Mouse (Mus musculus) limb, embryonic 11.5 days (tissue): ENCODE results near the gene Lats2. TPM values are rescaled to one million over a fixed set of nuclear protein-coding genes. Genes with fewer than 3 reads are reported as not detected.

ENCODE experiments used
- ATAC-seq: fragments of 200-750 bp; cut with Nextera tagmentation; 2 replicates; pipeline ENCODE4 v1.8.0; 2017; ENCODE audit warnings: low read depth; ENCODE audit not compliant: insufficient number of reproducible peaks, low FRiP score, low TSS enrichment
- DNase-seq: peaks from one replicate; pipeline ENCODE4 v3.0.0-alpha.2; 2015; ENCODE audit warnings: low spot score
- H3K27ac ChIP-seq: fragments of 300-500 bp; sonication (generic); replicated peaks from 2 replicates; pipeline ENCODE4 v1.5.1; 2014; ENCODE audit warnings: low read depth, mild to moderate bottlenecking, low read length
- H3K27me3 ChIP-seq: fragments of 300-500 bp; sonication (generic); 2 replicates; pipeline ENCODE4 v1.6.1; 2014; ENCODE audit warnings: mild to moderate bottlenecking, low read length, mixed read lengths; ENCODE audit not compliant: control insufficient read depth, insufficient read depth
- H3K36me3 ChIP-seq: fragments of 300-500 bp; sonication (generic); 2 replicates; pipeline ENCODE4 v1.6.1; 2014; ENCODE audit warnings: mild to moderate bottlenecking, low read length, moderate library complexity, mixed read lengths; ENCODE audit not compliant: control insufficient read depth, insufficient read depth
- H3K4me1 ChIP-seq: fragments of 300-500 bp; sonication (generic); 2 replicates; pipeline ENCODE4 v1.6.1; 2014; ENCODE audit warnings: low read length, mixed read lengths; ENCODE audit not compliant: control insufficient read depth, insufficient read depth
- H3K4me2 ChIP-seq: fragments of 300-500 bp; sonication (generic); 2 replicates; pipeline ENCODE4 v1.6.1; 2014; ENCODE audit warnings: low read depth, mild to moderate bottlenecking, moderate library complexity; ENCODE audit not compliant: severe bottlenecking
- H3K4me3 ChIP-seq: fragments of 300-500 bp; sonication (generic); 2 replicates; pipeline ENCODE4 v1.5.1; 2014; ENCODE audit warnings: low read depth, low read length
- H3K9ac ChIP-seq: fragments of 300-500 bp; sonication (generic); 2 replicates; pipeline ENCODE4 v1.6.1; 2014; ENCODE audit warnings: mild to moderate bottlenecking, low read length
- H3K9me3 ChIP-seq: fragments of 300-500 bp; sonication (generic); 2 replicates; pipeline ENCODE4 v1.6.1; 2016; ENCODE audit warnings: low read length; ENCODE audit not compliant: control insufficient read depth
- WGBS: fragments of 180-500 bp; shearing (Covaris S2); extraction: QIAGEN DNeasy Blood & Tissue Kit; methylation state at CpG from one replicate; pipeline ENCODE4 v1.1.7; 2014; 5-methylcytosine and 5-hydroxymethylcytosine counted together
- polyA plus RNA-seq: library from polyadenylated mRNA; unstranded; fragments of >200 nt; fragmentation: Nextera tagmentation; extraction: Ambion mirVana; gene quantifications from 2 replicates; pipeline ENCODE4 v1.2.1, GENCODE M21; 2014

Gene Lats2
- polyA plus RNA-seq, 1 experiment from 2014 or later = 19.4 TPM

DNA sequence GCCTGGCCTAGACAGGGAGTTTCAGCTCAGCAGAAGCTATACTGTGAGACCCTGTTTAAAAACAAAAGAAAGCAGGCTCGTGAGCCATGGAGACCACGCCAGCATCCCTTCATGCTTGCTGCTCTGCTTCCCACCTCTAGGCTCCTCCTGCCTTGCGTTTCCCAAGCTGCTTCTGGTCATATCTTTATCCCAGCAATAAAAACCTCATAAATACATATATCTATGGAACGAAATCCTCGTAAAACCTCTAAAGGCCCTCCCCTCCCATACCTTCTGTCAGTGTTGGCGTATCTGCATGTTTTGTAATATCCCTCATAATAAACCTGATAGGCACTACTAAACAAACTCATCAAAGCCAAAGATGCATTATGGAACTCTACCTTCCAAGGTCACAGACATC is 71.5 kb downstream of the Lats2 start:
- Histone ChIP-seq H3K4me2 (no peak overlapping the region), H3K36me3 (peaks cover 4% of the 10 kb centered on the region), H3K4me3 (no peak overlapping the region), H3K27ac (no peak overlapping the region), H3K9me3 (no peaks in the 10 kb centered on the region), H3K27me3 (no peaks in the 10 kb centered on the region), H3K9ac (no peak overlapping the region), H3K4me1 (no peaks in the 10 kb centered on the region)
- DNase-seq (no peak), ATAC-seq (no peak)
- WGBS = 88% methylated on average over 6 of the region's 6 CpGs

DNA sequence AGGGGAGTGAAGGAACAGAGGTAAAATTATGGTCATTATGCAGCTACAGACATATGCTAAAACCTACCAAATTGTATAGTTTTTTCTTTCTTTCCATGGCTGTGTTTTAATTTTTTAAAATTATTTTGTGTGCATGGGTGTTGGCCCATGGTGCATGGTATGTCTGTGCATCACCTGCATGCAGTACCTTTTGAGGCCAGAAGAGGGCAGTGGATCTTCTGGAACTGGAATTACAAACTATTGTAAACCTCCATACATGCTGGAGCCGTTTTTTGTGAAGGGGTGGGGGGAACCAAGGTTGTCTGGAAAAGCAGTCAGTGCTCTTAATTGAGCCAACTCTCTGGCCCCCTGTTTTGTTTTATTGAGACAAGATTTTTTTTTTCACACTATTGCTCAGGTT is 73.6 kb downstream of the Lats2 start:
- ATAC-seq = no peak
- H3K4me1 ChIP-seq = no peaks in the 10 kb centered on the region
- no peaks in the 10 kb centered on the region for H3K9me3 ChIP-seq
- WGBS = 3% methylated on average over 1 of the region's 1 CpGs
- no peak overlapping the region for H3K4me3 ChIP-seq
- H3K36me3 ChIP-seq = 0 out of 2 replicates have a peak, but pooled peaks cover 3% of the 10 kb centered on the region
- DNase-seq = peak; percentile 63
- no peak overlapping the region for H3K9ac ChIP-seq
- H3K4me2 ChIP-seq = no peak overlapping the region
- H3K27me3 ChIP-seq = no peaks in the 10 kb centered on the region
- H3K27ac ChIP-seq = no peak overlapping the region

DNA sequence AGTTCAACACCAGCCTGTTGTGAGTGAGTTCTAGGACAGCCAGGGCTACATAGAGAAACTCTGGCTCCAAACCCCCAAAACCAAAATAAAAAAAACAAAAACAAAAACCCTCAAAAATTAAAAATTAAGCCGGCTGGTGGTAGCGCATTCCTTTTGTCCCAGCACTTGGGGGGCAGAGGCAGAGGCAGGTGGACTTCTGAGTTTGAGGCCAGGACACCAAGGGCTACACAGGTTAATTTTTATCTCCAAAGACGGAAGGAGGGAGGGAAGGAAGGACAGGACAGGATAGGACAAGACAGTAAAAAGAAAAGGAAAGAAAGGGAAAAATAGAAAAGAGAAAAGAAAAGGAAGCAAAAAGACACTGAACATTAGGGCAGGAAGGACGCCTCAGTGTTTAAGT is 75.4 kb downstream of the Lats2 start:
- DNase-seq = no peak
- H3K27ac ChIP-seq = no peak overlapping the region
- no peaks in the 10 kb centered on the region for H3K4me1 ChIP-seq
- no peak overlapping the region for H3K9ac ChIP-seq
- no peaks in the 10 kb centered on the region for H3K36me3 ChIP-seq
- no peak for ATAC-seq
- H3K4me2 ChIP-seq = no peak overlapping the region
- 86% methylated on average over 4 of the region's 4 CpGs for WGBS
- H3K27me3 ChIP-seq = no peaks in the 10 kb centered on the region
- no peak overlapping the region for H3K4me3 ChIP-seq
- H3K9me3 ChIP-seq = no peaks in the 10 kb centered on the region

DNA sequence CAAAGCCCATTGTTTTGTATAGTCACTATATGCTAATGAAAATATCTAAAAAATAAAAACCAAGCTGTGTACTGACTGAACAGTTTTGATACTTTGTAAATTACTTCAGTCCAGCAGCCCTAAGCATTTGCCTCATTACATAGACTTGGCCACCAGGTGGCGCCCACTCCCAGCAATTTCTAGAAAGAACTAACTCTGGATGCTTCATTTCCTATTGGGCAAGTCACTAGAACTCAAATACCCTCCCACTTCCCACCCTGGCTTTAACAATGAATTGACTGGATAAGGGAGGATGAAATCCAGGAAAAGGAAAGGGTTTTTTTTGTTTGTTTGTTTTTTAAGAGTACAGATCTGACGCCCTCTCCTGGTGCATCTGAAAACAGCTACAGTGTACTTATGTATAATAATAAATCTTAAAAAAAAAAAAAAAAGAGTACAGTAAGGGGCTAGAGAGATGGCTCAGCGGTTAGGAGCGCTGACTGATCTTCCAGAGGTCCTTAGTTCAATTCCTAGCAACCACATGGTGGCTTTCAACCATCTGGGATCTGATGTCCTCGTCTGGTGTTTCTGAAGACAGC is 78.1 kb downstream of the Lats2 start:
- no peak; the same call in 1 of the 2 replicates for ATAC-seq
- WGBS = 42% methylated on average over 5 of the region's 5 CpGs

DNA sequence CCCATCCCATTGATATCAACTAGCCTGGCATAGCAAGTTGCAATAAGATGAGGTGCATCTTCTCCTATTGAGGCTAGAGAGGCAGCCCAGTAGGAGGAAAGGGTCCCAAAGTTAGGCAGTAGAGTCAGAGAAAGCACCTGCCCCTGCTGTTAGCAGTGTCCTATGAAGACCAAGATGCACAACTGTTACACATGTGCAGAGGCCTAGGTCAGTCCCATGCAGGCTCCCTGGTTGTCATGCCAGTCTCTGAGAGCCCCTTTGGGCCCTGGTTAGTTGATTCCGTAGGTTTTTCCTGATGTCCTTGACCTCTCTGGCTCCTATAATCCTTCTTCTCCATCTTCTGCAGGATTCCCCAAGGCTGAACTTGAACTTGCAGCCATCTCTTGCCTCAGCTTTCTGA is 78.7 kb downstream of the Lats2 start:
- Histone ChIP-seq H3K36me3 (no peaks in the 10 kb centered on the region), H3K4me1 (no peaks in the 10 kb centered on the region), H3K27ac (no peak overlapping the region), H3K4me2 (no peak overlapping the region), H3K27me3 (no peaks in the 10 kb centered on the region), H3K9me3 (no peaks in the 10 kb centered on the region), H3K9ac (no peak overlapping the region), H3K4me3 (no peak overlapping the region)
- 25% methylated on average over 1 of the region's 1 CpGs for WGBS
- no peak for ATAC-seq
- DNase-seq = no peak

More for the DNA sequence above, 78.1 kb downstream of the Lats2 start:
- DNase-seq = peak; percentile 91
- H3K27ac ChIP-seq = no peak overlapping the region
- H3K4me3 ChIP-seq = no peak overlapping the region
- no peak overlapping the region for H3K9ac ChIP-seq
- no peaks in the 10 kb centered on the region for H3K27me3 ChIP-seq
- no peaks in the 10 kb centered on the region for H3K4me1 ChIP-seq
- no peaks in the 10 kb centered on the region for H3K36me3 ChIP-seq
- no peak overlapping the region for H3K4me2 ChIP-seq
- no peaks in the 10 kb centered on the region for H3K9me3 ChIP-seq

DNA sequence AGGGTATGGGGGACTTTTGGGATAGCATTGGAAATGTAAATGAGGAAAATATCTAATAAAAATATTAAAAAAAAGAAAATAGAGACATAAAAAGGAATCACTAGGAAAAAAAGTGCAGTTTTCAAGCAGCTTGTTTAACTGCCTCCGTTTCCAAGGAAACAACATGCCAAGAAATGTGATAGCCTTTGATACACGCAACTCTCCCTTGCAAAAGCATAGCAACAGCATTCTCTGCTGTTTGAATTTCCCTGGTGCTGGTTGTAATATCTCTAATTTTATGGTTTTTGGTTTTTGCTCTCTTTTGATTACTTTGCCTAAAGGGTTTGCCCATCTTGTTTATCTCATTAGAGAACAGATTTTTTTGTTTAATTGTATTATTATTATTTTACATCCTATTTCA is 82.7 kb downstream of the Lats2 start:
- Histone ChIP-seq H3K9ac (no peak overlapping the region), H3K4me3 (no peak overlapping the region), H3K27ac (no peak overlapping the region), H3K27me3 (no peaks in the 10 kb centered on the region), H3K9me3 (no peaks in the 10 kb centered on the region), H3K4me1 (no peaks in the 10 kb centered on the region), H3K4me2 (no peak overlapping the region), H3K36me3 (no peaks in the 10 kb centered on the region)
- 58% methylated on average over 2 of the region's 2 CpGs for WGBS
- no peak for ATAC-seq
- DNase-seq = no peak

DNA sequence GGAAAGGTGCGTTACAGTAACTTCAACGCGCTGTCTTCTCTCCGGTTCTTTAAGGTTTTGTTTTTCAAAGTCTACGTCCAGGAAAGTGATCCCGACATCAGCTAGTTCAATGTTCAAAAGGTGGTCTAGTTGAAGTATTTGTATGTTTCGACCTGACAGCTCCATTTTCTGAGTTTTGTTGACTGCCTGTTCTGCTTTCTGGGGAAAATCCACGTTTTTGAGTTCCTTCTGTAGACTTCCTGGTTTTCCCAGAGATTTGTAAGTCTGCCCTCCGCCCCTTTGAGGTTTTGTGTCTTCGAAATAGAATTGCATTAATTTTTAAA is 92.6 kb downstream of the Lats2 start:
- H3K27me3 ChIP-seq = no peaks in the 10 kb centered on the region
- H3K4me2 ChIP-seq = peak overlapping the region; percentile 77
- 15% methylated on average over 10 of the region's 10 CpGs for WGBS
- peak overlapping the region; percentile 94 for H3K9ac ChIP-seq
- no peaks in the 10 kb centered on the region for H3K9me3 ChIP-seq
- H3K4me3 ChIP-seq = peak overlapping the region; percentile 88
- H3K4me1 ChIP-seq = peaks cover 8% of the 10 kb centered on the region; the same call in 1 of the 2 replicates
- no peaks in the 10 kb centered on the region for H3K36me3 ChIP-seq
- no peak overlapping the region for H3K27ac ChIP-seq
- ATAC-seq (no peak), DNase-seq (no peak)

DNA sequence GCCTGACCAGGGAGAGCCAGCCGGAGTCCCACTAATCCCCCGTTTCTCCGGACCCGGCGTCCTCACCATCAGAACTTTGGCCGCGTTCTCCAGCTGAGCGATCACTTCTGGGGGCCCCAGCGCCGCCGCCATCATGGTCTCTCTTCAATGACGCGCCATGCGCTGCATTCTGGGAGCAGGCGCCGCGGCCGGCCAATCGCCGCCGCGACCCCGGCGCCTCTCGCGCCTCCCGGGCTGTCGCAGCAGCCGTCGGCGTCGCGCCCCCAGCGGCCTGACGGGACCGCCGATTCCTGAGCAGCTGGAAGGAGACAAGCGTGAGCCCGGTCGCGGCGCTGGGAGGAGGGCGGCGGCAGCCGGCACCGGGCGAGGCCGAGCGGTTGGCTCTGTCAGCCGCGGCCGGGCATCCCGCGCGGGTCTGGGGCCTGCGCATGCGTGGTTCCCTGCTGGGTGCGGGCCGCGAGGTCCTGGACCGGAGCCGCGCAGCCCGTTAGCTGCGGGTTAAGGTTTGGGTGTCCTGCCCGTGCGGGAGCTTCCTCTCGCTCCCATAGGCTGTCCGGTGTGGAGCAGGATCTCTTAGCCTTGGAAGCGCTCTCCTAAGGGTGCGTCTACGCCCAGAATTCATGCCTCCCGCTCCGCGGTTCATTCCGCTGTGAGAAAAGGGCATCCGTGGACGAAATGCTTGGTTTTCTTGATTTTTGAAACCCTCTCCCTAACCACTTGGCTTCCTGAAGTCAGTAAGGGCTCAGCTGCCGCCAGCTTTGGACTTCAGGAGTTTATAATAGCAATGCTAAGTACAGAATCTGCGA is 93.2 kb downstream of the Lats2 start, which contains the start of gene Xpo4:
Gene Xpo4 (minus strand): TSS at position 609 of the 806 bp plus-strand sequence.
- peaks cover 8% of the 10 kb centered on the region; the same call in 1 of the 2 replicates for H3K4me1 ChIP-seq
- WGBS = under 1% methylated on average over 68 of the region's 80 CpGs
- ATAC-seq = peak; percentile 83
- H3K9me3 ChIP-seq = no peaks in the 10 kb centered on the region
- H3K27me3 ChIP-seq = no peaks in the 10 kb centered on the region
- peak within 1 kb of the TSS; percentile 88 for H3K4me3 ChIP-seq
- peak within 1 kb of the TSS; percentile 77 for H3K4me2 ChIP-seq
- DNase-seq = peak; percentile 86
- peak within 1 kb of the TSS; percentile 93 for H3K27ac ChIP-seq
- H3K9ac ChIP-seq = peak within 1 kb of the TSS; percentile 94
- H3K36me3 ChIP-seq = no peaks in the 10 kb centered on the region
